Mouse (Mus musculus): ENCODE measurements at regions not wholly inside any gene's neighbourhood (a gene's known extent, or its start where the extent isn't known, plus 50 kb on each side); places are given as distances from the start of the nearest gene placed in this dataset.
"Not testable (repeated sequence)": the region's sequence is repeated elsewhere in the genome, so short reads cannot be mapped to it uniquely, and the experiment has no call there.

- TF ChIP-seq CTCF (IDR thresholded peaks at IDR 0.05; ENCODE audit: control insufficient read depth, insufficient read depth, insufficient replicate concordance, low read depth, low read length); POLR2A (IDR thresholded peaks at IDR 0.05; ENCODE audit: control insufficient read depth, low read depth, low read length): not testable (repeated sequence)
Observed at GRCm38 (mm10) chr12:20815121-20815520, 175.1 kb upstream of the Asap2 start.

Data from testis, adult 2 months (tissue).